Mouse (Mus musculus) heart, adult 9 months (tissue): ENCODE measurements around the gene Ier3.

Experiments
- DNase-seq, 2 experiments: peaks; one replicate each; pipeline ENCODE4 v3.0.0; 2022; ENCODE audit warnings: low spot score in 2 of 2

The Ier3 gene

GRCm38 (mm10) chr17:35810900-35811648, 10.4 kb upstream of the Ier3 start:
- DNase-seq, result peak in 1 of 2 experiments; percentile 51

- DNase-seq, result no peak
Observed at GRCm38 (mm10) chr17:35812307-35812706, 9.2 kb upstream of the Ier3 start.

GRCm38 (mm10) chr17:35812736-35813135, 8.7 kb upstream of the Ier3 start:
- DNase-seq, result no peak

GRCm38 (mm10) chr17:35813245-35813647, 8.2 kb upstream of the Ier3 start:
- DNase-seq, result peak; percentile 96 to 97

GRCm38 (mm10) chr17:35813653-35814052, 7.8 kb upstream of the Ier3 start:
- DNase-seq, result no peak

- no peak for DNase-seq
Observed at GRCm38 (mm10) chr17:35814678-35815077, 6.8 kb upstream of the Ier3 start.

- DNase-seq, result no peak
Observed at GRCm38 (mm10) chr17:35815836-35816235, 5.6 kb upstream of the Ier3 start.

GRCm38 (mm10) chr17:35816686-35817085, 4.8 kb upstream of the Ier3 start:
- DNase-seq, result no peak

GRCm38 (mm10) chr17:35817226-35817625, 4.3 kb upstream of the Ier3 start:
- DNase-seq, result no peak

- no peak for DNase-seq
Observed at GRCm38 (mm10) chr17:35820111-35820510, 1.4 kb upstream of the Ier3 start.

GRCm38 (mm10) chr17:35822564-35822963, 1.1 kb downstream of the Ier3 start:
- DNase-seq, result no peak

- peak; percentile 89 to 90 for DNase-seq
Observed at GRCm38 (mm10) chr17:35822964-35823937, 1.8 kb downstream of the Ier3 start, which contains the start of gene Flot1. Flot1 (plus strand) TSS chr17:35823230.

- DNase-seq, result peak in 1 of 2 experiments; percentile 44
Observed at GRCm38 (mm10) chr17:35824402-35824801, 2.9 kb downstream of the Ier3 start.

GRCm38 (mm10) chr17:35825109-35825850, 3.8 kb downstream of the Ier3 start:
- no peak for DNase-seq

GRCm38 (mm10) chr17:35829737-35830136, 8.3 kb downstream of the Ier3 start:
- peak; percentile 68 to 75 for DNase-seq

GRCm38 (mm10) chr17:35832400-35833238, 11.1 kb downstream of the Ier3 start:
- DNase-seq, result no peak

- DNase-seq, result no peak
Observed at GRCm38 (mm10) chr17:35833239-35833751, 11.8 kb downstream of the Ier3 start.

GRCm38 (mm10) chr17:35833894-35834293, 12.4 kb downstream of the Ier3 start:
- no peak for DNase-seq

- peak in 1 of 2 experiments; percentile 22 for DNase-seq
Observed at GRCm38 (mm10) chr17:35834696-35835422, 13.4 kb downstream of the Ier3 start.
